Mouse (Mus musculus): ENCODE results near the gene Twnk.

DNA sequence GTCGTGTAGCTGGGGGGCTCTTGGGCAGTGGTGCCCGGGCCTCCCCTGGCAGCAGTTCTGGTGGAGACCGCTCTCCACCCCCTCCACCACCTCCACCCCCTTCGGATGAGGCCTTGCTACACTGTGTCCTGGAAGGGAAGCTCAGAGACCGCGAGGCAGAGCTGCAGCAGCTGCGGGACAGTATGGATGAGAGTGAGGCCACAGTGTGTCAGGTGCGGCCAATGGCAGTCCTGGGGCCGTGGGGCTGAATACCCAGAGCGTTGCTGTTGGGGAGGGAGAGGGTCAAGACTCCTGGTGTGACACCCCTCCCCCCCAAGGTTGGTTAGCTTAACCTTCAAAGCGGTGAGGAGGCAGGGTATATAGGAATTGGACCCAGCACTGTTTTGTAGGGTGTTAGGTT is 18.5 kb downstream of the Twnk start:
- TF ChIP-seq CTCF (IDR thresholded peaks at IDR 0.05; ENCODE audit: low read depth), result no peak
- no peak for TF ChIP-seq EP300 (optimal IDR thresholded peaks at IDR 0.05)
